Mouse (Mus musculus) embryo, embryonic 11 days (tissue): ENCODE measurements around the gene Npas3.
A peak's percentile ranks its signal among the peaks of the same experiment; 100 is the strongest.

ENCODE experiments used
- DNase-seq: peaks from one replicate; pipeline ENCODE4 v3.0.0-alpha.2; 2015

Gene Npas3

DNA sequence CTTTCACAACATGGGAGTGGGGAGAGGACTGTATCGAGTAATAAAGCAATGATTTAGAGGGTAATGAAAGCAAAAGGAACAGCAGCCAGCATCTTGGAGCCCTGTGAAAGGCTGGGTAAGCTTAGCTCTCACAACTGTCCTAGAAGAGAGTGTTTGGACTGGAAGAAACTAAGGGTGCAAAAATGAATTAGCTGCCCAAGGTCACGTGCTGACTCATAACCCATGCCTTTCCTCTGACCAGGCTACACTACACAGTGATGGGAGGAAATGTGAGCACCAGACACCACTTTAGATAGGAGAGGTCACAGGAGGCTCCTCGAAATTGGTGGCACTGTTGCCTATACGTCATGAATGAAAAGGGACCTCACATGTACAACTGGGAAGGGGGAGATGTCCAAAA, 757.1 kb downstream of the Npas3 start:
- no peak for DNase-seq

DNA sequence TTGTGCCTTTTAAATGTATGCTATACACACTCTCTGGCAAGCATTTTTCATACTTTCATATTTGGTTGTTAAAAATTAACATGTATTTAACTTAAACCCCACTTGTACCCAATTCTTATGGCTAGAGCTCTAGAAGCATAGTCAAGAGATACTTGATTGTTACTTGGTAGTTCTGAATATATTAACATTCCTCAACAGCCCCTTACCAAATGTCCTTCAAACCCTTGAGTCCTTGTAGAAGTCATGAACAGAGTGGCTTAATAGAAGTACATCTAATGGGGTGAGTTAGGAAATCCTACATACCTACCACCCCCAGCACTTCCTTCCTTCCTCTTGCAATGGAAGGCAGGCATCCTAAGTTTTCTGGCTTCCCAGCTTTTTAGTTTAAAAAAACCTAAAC, 766.8 kb downstream of the Npas3 start:
- no peak for DNase-seq

DNA sequence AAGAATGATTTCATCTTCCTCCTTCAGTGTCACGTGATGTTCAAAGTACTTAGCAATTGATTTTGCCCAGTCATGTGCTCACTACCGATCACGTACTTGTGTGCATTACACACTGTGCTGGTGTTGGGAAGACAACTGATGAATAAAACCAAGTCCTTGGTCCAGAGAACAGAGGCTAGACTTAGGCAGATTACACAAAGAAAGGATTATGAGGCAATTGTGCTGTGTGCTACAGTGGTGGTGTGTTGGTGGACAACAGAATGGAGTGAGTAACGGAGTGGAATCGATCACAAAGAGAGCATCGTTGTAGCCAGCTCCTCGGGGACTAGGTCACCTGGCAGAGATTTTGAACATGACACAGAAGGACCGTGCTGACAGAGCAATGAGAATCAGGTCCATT, 769.5 kb downstream of the Npas3 start:
- DNase-seq, result no peak

DNA sequence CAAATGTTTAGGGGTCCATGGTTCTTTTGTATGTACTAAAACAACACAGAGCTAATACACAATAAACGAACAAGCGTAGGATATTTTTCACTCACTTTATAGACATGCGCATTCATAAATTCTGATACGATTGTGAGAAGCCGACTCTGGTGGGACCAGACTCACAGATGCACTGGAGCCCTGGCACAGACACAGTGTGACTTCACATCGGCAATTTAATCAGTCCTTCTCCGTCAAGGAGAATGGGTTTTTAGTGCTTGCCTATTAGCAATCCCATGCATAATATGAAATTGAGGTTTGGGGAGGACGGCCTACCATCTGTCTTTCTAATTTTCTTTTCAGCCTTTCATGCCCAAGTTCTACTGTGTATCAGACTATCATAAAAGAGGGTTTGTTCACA, 771.5 kb downstream of the Npas3 start:
- no peak for DNase-seq

DNA sequence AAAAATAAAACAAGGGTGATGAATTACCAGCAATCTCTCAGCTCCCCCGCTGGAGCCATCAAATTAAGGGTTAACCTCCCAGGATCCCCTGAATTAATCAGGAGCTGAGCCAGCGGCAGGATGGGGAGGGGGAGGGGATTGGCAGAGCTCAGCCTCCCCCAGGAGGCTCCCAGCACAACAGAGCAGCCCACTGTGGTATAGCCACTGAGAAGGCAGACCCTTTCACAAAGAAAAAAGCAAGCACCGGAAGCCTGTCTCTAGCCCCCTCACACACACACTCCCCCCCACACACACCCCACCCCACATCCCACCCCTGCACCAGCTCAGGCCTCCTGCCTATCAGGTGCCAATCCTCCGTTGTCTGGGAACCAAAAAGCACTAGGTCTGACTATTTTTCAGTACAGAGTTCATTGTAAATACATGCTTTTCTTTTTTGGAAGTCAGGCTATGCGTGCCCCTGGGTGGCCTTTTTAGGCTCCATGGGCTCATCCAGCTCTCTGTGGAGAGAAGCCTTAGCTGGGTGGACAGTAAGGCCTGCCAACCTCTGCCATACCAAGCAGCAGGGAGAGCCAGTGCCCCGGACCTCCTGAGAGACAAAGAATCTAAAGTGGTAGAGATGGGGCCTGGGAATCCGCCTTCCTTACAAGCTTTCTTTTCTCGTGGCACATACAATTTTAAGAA, 786.3 kb downstream of the Npas3 start:
- DNase-seq, result peak; percentile 81

DNA sequence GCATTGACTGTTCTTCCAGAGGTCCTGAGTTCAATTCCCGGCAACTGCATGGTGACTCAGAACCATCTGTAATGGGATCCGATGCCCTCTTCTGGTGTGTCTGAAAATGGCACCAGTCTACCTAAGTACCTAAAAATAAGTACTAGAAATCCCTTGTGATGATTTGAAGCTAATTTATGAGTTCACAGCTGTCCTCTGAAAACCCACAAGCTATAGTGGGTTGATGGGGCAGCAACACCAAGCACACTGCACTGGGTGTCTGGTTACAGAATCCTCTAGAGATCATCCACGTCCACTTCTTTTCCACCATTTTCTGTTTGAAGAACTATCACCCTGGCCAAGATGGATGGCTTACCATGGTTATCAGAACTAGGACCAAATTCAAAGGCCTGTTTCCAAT, 789.1 kb downstream of the Npas3 start:
- no peak for DNase-seq

DNA sequence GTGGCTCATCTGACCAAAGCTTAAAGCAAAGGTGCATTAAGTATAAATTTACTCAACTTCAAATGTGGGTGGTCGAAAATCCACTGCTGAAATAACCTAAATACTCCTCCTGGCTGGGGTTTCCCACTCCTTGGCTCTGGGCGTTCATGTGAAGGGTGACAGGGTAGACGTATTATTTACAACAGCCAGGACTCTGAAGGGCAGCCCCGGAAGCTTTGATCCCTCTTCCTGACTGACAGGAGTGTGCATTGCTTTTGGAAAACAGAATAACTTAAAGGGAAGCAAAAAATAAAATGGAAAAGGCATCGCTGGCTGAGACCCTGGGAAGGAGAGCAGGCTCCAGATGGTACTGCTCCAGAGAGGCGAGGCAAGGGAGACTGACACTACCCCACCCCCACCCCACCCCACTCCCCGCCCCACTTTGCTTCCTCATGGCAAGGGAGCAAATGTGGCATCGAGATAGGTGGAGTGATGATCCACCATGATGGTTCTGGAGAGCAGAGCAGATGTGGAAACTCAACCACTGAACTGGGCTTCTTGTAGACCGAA, 794.6 kb downstream of the Npas3 start:
- DNase-seq, result no peak

DNA sequence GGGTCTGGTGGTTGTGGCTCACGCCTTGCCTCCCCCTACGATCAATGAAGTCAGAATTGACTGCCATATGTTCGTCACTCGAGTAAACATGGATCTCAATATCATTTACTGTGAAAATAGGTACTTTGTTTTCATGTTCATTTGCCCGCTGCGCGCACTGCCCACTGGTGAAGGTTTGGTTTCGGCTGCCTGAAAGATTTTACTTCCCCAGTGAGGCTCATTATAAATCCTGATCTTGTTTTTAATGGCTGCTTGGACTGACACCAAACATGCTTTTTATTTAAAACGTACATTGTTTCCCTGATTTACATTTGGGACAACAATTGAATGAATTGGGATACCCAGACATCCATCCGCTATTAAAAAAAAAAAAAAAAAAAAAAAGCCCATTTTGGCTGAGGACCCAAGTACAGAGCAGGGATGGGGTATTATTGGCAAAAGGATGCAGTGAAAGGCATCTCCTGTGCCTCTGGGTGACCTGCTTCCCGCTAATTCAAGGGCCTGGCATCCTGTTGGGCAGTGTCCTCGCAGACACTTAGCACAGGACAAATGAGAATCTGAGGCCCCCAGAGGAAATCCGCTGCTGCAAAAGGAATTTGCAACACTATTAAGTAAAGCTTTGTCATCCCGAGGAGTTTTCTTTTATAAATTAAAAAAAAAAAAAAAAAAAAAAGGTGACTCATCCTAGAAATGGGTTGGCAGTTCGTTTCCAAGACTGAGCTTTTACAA, 796.3 kb downstream of the Npas3 start:
- no peak for DNase-seq

DNA sequence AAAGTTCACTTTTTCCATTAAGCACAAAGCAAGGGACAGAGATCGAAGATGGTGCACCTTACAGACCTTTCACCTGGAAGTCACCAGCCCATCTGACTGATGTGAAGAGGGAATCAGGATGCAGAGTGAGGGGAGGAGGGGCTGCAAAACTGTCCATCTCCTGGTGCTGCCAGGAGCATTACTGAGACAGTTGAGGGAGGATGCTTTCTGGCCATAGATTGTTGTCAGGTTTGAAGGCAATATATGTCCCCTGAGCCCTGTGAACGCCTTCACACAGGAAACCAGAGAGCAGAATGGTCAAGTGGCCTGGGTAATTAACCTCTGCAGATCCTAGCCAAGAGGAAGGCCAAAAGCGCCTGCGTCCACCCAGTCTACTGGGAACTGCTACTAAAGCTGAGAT, 796.9 kb downstream of the Npas3 start:
- DNase-seq, result no peak

DNA sequence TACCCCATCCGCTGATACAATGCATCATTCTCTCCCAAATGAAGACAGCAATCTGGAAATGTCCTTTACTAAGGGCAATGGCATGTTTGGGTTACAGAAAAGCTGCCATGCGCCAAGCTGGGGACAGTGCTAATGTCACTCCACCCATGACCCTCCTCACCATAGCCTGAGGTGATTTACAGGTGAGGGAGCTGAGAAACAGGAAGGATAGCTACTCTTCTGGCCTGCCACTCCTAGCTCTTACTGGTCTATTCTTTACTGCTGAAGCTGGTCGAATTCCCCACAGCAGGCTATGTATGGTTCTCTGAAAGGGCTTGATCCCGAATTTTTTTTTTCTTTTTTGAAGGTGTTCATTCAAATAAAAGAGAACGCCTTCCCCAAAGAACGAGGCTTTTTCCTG, 798.3 kb downstream of the Npas3 start:
- no peak for DNase-seq

DNA sequence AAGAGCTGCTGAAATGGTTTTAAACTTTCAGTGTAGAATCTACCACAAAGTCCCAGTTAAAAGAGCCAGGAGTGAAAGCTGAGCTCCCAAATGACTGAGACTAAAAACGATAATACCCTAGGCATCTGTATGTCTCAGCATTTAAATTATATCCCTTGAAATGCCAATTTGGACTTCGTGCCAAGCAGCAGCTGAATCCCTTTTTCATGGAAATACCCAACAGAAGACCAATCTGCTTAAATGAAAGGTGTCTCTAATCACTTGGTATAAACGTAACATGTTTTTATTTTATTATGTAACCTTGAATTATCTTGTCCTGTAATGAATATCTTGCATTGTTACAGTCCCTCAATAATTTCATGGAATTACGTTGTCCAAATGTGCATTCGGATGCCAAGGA, 799.6 kb downstream of the Npas3 start:
- no peak for DNase-seq

DNA sequence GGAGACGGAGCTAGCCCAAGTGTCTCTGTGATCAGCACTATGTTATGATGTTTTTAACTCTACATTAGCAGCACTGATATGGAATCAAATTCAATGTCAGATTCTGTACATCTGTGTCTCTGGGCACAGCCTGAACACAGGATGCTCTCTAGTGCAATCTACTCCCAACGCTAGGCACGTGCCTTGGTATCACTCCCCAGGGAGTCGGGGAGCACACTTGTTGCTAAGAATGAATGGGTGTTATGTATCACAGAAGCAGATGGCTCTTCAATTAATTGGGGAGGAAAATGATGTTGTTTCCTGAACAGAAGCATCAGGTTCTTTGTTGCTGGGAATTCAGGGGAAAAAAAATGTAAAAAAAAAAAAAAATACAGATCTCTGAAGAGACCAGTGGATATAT, 801.4 kb downstream of the Npas3 start:
- DNase-seq, result no peak

DNA sequence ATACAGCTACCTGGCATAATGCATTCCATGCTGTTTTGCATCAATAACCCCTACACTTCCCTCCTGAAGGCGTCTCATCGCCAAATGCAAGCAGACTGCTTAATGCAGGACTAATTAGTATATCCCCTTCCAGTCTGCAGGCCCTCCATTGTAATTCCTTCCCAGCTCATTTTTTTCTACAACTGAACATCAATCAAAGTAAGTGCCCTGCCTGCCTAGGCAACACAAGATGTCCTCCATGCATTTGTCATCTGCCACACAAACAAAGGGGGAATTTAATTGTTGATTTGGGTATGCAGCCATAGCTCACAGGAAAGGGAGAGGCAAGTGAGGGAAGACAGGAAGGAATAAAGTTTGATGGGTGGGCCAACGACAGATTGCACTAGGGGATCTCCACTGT, 804.5 kb downstream of the Npas3 start:
- peak; percentile 48 for DNase-seq

DNA sequence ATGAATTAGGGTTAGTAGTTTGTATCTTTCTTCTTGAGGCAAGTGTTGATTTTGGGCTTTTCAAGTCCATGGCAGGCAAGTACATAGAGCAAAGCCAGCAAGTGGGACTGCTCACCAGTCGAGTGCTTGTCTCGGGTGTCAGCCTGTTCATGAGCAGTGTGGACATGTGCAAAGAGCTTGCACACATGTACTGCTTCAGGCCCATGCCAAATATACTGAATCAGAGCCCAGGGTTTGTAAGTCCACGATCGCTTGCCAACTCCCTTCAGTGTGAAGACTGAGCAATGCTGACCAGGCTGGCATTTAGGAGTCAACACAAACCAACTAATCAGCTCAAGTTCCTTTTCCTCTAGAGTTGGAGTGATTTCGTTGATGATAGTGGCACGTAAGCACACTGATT, 805.1 kb downstream of the Npas3 start:
- DNase-seq, result no peak

DNA sequence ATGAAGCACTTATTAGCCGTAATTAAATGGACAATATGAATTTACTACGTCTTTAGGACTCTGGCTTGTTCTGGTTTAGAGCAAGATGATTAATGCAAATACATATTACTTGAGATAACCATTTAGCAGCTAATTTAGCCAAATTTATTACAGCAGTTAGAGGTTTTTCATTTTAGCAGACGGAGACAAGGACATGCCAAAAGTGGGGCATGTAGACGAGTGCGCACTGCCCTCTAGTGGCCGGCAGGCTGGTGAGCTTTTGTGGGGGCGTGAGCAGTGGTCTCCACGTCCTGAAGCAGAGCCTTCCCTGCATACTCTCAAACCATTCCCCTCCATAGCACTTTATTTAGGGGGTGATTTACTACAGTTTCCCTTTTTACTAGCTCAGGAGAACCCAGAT, 812.3 kb downstream of the Npas3 start:
- peak; percentile 87 for DNase-seq

DNA sequence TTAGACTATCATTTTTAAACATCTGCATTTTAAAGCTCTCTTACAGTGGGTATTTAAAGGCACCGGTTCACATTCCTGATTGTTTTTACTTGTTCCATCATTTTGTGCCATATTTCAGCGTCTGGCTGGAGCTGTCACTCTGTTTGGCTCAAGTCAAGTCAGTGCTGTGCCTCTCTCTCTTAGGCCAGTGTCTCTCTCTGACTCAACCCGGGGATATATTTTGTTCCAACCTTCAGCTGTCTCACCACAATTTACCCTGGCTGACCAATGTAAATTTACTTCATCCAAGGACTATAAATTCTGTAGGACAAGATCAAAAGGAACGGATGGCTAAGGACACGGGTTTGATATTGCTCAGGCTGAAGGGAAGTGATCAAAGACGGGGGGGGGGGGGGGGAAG, 812.7 kb downstream of the Npas3 start:
- no peak for DNase-seq

DNA sequence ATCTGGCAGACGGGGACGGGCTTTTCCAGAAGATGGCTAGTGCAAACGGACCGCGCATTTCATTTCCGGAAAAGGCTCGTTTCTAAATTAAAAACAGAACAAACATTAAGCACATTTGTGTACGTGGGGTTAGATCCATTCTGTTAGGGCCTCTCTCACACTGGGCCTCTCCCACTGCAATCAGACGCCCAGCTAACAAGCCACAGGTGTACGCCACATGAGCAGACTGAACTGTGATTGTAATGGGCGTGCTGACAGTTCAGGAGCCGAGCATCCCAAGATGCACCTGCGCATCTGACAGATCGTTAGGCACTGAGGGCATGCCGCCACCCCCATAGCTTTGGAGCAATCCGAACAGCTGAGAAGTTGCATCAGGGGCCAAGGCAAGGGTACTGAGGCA, 816.5 kb downstream of the Npas3 start:
- no peak for DNase-seq

DNA sequence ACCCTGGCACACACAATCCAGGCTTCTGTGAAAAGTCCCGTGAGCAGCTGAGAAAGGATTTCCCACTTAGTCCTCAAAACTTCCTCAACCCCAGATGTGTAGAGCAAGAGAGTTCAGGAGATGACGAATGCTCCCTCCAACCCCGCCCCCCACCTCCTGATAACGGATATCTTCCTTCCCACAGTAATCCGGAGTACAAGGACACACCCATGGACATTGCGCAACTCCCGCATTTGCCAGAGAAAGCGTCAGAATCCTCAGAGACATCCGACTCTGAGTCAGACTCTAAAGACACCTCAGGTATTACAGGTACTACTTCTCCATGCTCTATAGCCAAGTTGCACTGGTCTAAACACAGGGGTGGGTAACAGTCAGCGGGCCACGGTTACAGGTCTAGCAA, 817.1 kb downstream of the Npas3 start:
- no peak for DNase-seq

DNA sequence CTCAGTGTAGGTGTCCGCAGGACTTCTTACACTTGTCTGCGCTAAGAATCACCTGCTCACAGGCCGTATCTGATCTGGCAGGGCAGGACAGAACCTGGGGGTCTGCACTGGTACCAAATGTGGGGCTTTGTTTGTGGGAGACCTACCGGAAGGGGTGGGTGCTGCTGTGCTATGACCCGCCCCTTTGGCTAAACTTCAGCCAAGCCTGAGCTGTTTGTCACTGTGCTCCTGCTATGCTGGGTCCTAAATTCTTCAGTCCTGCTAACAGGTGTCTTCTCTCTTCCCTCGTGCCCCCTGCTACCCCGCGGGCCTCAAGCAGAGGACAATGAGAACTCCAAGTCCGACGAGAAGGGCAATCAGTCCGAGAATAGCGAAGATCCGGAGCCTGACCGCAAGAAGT, 818.9 kb downstream of the Npas3 start:
- DNase-seq, result no peak

DNA sequence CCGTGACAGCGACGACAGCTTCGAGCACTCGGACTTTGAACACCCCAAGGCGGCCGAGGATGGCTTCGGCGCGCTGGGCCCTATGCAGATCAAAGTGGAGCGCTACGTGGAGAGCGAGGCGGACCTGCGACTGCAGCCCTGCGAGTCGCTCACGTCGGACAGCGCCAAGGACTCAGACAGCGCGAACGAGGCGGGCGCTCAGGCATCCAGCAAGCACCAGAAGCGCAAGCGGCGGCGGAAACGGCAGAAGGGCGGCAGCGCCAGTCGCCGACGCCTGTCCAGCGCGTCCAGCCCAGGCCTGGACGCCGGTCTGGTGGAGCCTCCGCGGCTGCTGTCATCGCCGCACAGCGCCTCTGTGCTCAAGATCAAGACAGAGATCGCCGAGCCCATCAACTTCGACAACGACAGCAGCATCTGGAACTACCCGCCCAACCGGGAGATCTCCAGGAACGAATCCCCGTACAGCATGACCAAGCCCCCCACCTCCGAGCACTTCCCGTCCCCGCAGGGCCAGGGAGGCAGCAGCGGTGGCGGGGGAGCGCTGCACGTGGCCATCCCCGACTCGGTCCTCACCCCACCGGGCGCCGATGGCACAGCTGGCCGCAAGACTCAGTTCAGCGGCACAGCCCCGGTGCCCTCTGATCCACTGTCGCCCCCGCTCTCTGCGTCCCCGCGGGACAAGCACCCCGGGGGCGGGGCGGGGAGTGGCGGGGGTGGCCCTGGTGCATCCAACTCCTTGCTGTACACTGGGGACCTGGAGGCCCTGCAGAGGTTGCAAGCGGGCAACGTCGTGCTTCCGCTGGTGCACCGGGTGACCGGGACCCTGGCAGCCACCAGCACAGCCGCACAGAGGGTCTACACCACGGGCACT, 819.6 kb downstream of the Npas3 start:
- DNase-seq, result peak; percentile 81

DNA sequence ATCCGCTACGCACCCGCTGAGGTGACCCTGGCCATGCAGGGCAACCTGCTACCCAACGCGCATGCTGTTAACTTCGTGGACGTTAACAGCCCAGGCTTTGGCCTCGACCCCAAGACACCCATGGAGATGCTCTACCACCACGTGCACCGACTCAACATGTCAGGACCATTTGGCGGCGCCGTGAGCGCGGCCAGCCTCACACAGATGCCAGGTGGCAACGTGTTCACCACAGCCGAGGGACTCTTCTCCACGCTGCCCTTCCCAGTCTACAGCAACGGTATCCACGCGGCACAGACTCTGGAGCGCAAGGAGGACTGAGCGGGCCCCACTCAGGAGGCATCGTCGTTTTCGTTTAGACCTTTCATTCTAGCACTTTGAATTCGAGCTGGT, 820.3 kb downstream of the Npas3 start:
- DNase-seq, result no peak

DNA sequence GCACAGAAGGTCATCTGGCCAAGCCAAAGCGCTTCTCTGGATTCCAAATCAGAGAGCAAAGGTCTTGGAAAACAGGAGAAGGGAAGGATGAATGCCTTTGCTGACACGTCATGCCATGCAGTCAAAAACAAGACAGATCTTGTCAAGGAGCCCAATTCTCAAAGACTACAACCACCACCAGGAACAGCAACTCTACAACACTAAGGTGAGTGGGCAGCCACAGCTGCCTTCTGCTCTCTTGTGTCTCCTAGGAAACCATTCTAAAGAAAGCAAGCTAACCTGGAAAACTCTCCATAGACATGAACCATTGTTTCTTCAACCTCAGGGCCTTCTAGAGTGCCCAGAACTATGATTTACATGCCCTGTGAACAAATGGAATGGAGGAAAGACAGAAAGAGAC, 825.5 kb downstream of the Npas3 start:
- DNase-seq, result no peak

DNA sequence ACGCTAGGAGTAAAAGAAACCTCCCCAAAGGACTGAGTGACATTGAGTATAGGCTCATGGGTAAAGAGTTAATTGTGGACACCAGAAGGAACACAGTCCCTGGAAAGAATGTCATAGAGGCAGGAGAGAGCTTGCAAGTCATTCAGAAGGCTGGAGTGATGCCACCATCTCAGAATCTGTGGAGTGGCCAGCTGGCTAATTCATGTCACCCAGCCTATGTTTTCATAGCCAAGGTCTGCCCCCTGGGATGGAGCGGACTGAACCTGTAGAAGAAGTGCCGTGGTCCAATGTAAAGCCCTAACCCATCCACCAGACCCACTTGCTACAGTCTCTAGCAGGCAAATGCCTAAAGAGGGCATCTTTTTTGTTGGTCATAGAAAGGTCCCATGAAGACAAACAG, 832.5 kb downstream of the Npas3 start:
- no peak for DNase-seq

DNA sequence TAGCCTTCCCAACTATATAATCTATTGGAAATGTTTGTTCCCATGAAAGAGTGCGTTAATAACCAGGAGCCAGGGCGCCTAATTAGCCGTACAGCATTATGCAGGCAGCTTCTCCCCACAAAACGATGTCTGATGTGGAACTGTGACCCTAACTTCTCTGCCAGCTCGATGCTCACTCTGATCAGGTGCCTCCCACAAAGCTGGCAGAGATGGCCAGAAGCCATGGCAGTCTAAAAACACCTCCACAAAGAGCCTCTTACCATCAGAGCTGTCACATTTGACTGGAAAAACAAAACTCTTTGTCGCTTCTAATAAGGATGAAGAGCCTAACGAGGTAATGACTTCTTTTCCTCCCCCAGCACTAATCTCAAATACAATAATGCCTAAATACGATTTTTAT, 845.3 kb downstream of the Npas3 start:
- DNase-seq, result no peak
